Mouse (Mus musculus): Measurements from ENCODE around the gene C2cd4c.

C2cd4c gene

GRCm38 (mm10) chr10:79594872-79595589 lies 18.8 kb downstream of the C2cd4c start:
- Histone ChIP-seq H3K27me3 (ENCODE audit: control insufficient read depth, insufficient read depth, low read length, poor library complexity, severe bottlenecking) (no peaks in the 10 kb centered on the region), H3K36me3 (ENCODE audit: control insufficient read depth, insufficient read depth, low read length, poor library complexity, severe bottlenecking) (no peaks in the 10 kb centered on the region)
- peak; percentile 71 for DNase-seq (ENCODE audit: low read depth, low spot score)

GRCm38 (mm10) chr10:79594111-79594510 lies 19.7 kb downstream of the C2cd4c start:
- DNase-seq (ENCODE audit: low read depth, low spot score), result no peak
- H3K27me3 ChIP-seq (ENCODE audit: control insufficient read depth, insufficient read depth, low read length, poor library complexity, severe bottlenecking), result no peaks in the 10 kb centered on the region
- H3K36me3 ChIP-seq (ENCODE audit: control insufficient read depth, insufficient read depth, low read length, poor library complexity, severe bottlenecking), result no peaks in the 10 kb centered on the region

- Histone ChIP-seq H3K36me3 (ENCODE audit: control insufficient read depth, insufficient read depth, low read length, poor library complexity, severe bottlenecking) (no peaks in the 10 kb centered on the region), H3K27me3 (ENCODE audit: control insufficient read depth, insufficient read depth, low read length, poor library complexity, severe bottlenecking) (no peaks in the 10 kb centered on the region)
- no peak for DNase-seq (ENCODE audit: low read depth, low spot score)
Measured at GRCm38 (mm10) chr10:79590702-79591101, 23.1 kb downstream of the C2cd4c start.

- DNase-seq (ENCODE audit: low read depth, low spot score), result no peak
- Histone ChIP-seq H3K27me3 (ENCODE audit: control insufficient read depth, insufficient read depth, low read length, poor library complexity, severe bottlenecking) (no peaks in the 10 kb centered on the region), H3K36me3 (ENCODE audit: control insufficient read depth, insufficient read depth, low read length, poor library complexity, severe bottlenecking) (no peaks in the 10 kb centered on the region)
Measured at GRCm38 (mm10) chr10:79587752-79588126, 26.1 kb downstream of the C2cd4c start.

- no peak for DNase-seq (ENCODE audit: low read depth, low spot score)
- Histone ChIP-seq H3K36me3 (ENCODE audit: control insufficient read depth, insufficient read depth, low read length, poor library complexity, severe bottlenecking) (no peaks in the 10 kb centered on the region), H3K27me3 (ENCODE audit: control insufficient read depth, insufficient read depth, low read length, poor library complexity, severe bottlenecking) (no peaks in the 10 kb centered on the region)
Measured at GRCm38 (mm10) chr10:79587061-79587751, 26.6 kb downstream of the C2cd4c start, which contains the start of gene Theg. Gene Theg, minus strand, starts transcription at chr10:79587331.

- H3K36me3 ChIP-seq (ENCODE audit: control insufficient read depth, insufficient read depth, low read length, poor library complexity, severe bottlenecking), result no peaks in the 10 kb centered on the region
- H3K27me3 ChIP-seq (ENCODE audit: control insufficient read depth, insufficient read depth, low read length, poor library complexity, severe bottlenecking), result no peaks in the 10 kb centered on the region
- DNase-seq (ENCODE audit: low read depth, low spot score), result no peak
Measured at GRCm38 (mm10) chr10:79586243-79586642, 27.6 kb downstream of the C2cd4c start.

- no peak for DNase-seq (ENCODE audit: low read depth, low spot score)
Measured at GRCm38 (mm10) chr10:79585723-79586122, 28.1 kb downstream of the C2cd4c start.

GRCm38 (mm10) chr10:79585136-79585535 lies 28.7 kb downstream of the C2cd4c start:
- no peak for DNase-seq (ENCODE audit: low read depth, low spot score)
- Histone ChIP-seq H3K27me3 (ENCODE audit: control insufficient read depth, insufficient read depth, low read length, poor library complexity, severe bottlenecking) (no peaks in the 10 kb centered on the region), H3K36me3 (ENCODE audit: control insufficient read depth, insufficient read depth, low read length, poor library complexity, severe bottlenecking) (no peaks in the 10 kb centered on the region)

More at GRCm38 (mm10) chr10:79585723-79586122, 28.1 kb downstream of the C2cd4c start:
- Histone ChIP-seq H3K36me3 (ENCODE audit: control insufficient read depth, insufficient read depth, low read length, poor library complexity, severe bottlenecking) (no peaks in the 10 kb centered on the region), H3K27me3 (ENCODE audit: control insufficient read depth, insufficient read depth, low read length, poor library complexity, severe bottlenecking) (no peaks in the 10 kb centered on the region)

GRCm38 (mm10) chr10:79584426-79584825 lies 29.4 kb downstream of the C2cd4c start:
- DNase-seq (ENCODE audit: low read depth, low spot score), result peak; percentile 55
- H3K36me3 ChIP-seq (ENCODE audit: control insufficient read depth, insufficient read depth, low read length, poor library complexity, severe bottlenecking), result no peaks in the 10 kb centered on the region
- H3K27me3 ChIP-seq (ENCODE audit: control insufficient read depth, insufficient read depth, low read length, poor library complexity, severe bottlenecking), result no peaks in the 10 kb centered on the region

- Histone ChIP-seq H3K27me3 (ENCODE audit: control insufficient read depth, insufficient read depth, low read length, poor library complexity, severe bottlenecking) (no peaks in the 10 kb centered on the region), H3K36me3 (ENCODE audit: control insufficient read depth, insufficient read depth, low read length, poor library complexity, severe bottlenecking) (no peaks in the 10 kb centered on the region)
- DNase-seq (ENCODE audit: low read depth, low spot score), result no peak
Measured at GRCm38 (mm10) chr10:79584021-79584420, 29.8 kb downstream of the C2cd4c start.

- H3K27me3 ChIP-seq (ENCODE audit: control insufficient read depth, insufficient read depth, low read length, poor library complexity, severe bottlenecking), result no peaks in the 10 kb centered on the region
- no peak for DNase-seq (ENCODE audit: low read depth, low spot score)
- H3K36me3 ChIP-seq (ENCODE audit: control insufficient read depth, insufficient read depth, low read length, poor library complexity, severe bottlenecking), result no peaks in the 10 kb centered on the region
Measured at GRCm38 (mm10) chr10:79581501-79581900, 32.3 kb downstream of the C2cd4c start.

- DNase-seq (ENCODE audit: low read depth, low spot score), result peak; percentile 59
- H3K27me3 ChIP-seq (ENCODE audit: control insufficient read depth, insufficient read depth, low read length, poor library complexity, severe bottlenecking), result no peaks in the 10 kb centered on the region
- H3K36me3 ChIP-seq (ENCODE audit: control insufficient read depth, insufficient read depth, low read length, poor library complexity, severe bottlenecking), result no peaks in the 10 kb centered on the region
Measured at GRCm38 (mm10) chr10:79580811-79581210, 33.0 kb downstream of the C2cd4c start.

GRCm38 (mm10) chr10:79580356-79580755 lies 33.5 kb downstream of the C2cd4c start:
- no peaks in the 10 kb centered on the region for H3K36me3 ChIP-seq (ENCODE audit: control insufficient read depth, insufficient read depth, low read length, poor library complexity, severe bottlenecking)
- no peaks in the 10 kb centered on the region for H3K27me3 ChIP-seq (ENCODE audit: control insufficient read depth, insufficient read depth, low read length, poor library complexity, severe bottlenecking)

GRCm38 (mm10) chr10:79579781-79580180 lies 34.0 kb downstream of the C2cd4c start:
- H3K36me3 ChIP-seq (ENCODE audit: control insufficient read depth, insufficient read depth, low read length, poor library complexity, severe bottlenecking), result no peaks in the 10 kb centered on the region
- DNase-seq (ENCODE audit: low read depth, low spot score), result no peak
- no peaks in the 10 kb centered on the region for H3K27me3 ChIP-seq (ENCODE audit: control insufficient read depth, insufficient read depth, low read length, poor library complexity, severe bottlenecking)

More at GRCm38 (mm10) chr10:79580356-79580755, 33.5 kb downstream of the C2cd4c start:
- DNase-seq (ENCODE audit: low read depth, low spot score), result no peak

- DNase-seq (ENCODE audit: low read depth, low spot score), result no peak
- Histone ChIP-seq H3K27me3 (ENCODE audit: control insufficient read depth, insufficient read depth, low read length, poor library complexity, severe bottlenecking) (no peaks in the 10 kb centered on the region), H3K36me3 (ENCODE audit: control insufficient read depth, insufficient read depth, low read length, poor library complexity, severe bottlenecking) (no peaks in the 10 kb centered on the region)
Measured at GRCm38 (mm10) chr10:79578891-79579290, 34.9 kb downstream of the C2cd4c start.

Data from splenic B cell, adult 2 months (primary cell).